Mouse (Mus musculus) liver, embryonic 13.5 days (tissue): Measurements from ENCODE around the gene Htr1f. TPM values are rescaled to one million over a fixed set of nuclear protein-coding genes. Genes with fewer than 3 reads are reported as not detected.

Experiments
- ATAC-seq: fragments of 200-750 bp; cut with Nextera tagmentation; 2 replicates; pipeline ENCODE4 v1.8.0; 2017; ENCODE audit warnings: low read depth, mild to moderate bottlenecking, moderate number of reproducible peaks, moderate library complexity
- DNase-seq: peaks from one replicate; pipeline ENCODE4 v3.0.0; 2022
- H3K27ac ChIP-seq: fragments of 300-500 bp; sonication (generic); 2 replicates; pipeline ENCODE4 v1.5.1; 2015; ENCODE audit warnings: moderate library complexity, mild to moderate bottlenecking, inconsistent platforms
- H3K27me3 ChIP-seq: fragments of 300-500 bp; sonication (generic); 2 replicates; pipeline ENCODE4 v1.6.1; 2015; ENCODE audit warnings: mild to moderate bottlenecking, inconsistent platforms
- H3K36me3 ChIP-seq: fragments of 300-500 bp; sonication (generic); 2 replicates; pipeline ENCODE4 v1.6.1; 2015; ENCODE audit warnings: mild to moderate bottlenecking, inconsistent platforms
- H3K4me1 ChIP-seq: fragments of 300-500 bp; sonication (generic); replicated peaks from 2 replicates; pipeline ENCODE4 v1.6.1; 2015; ENCODE audit warnings: inconsistent platforms
- H3K4me2 ChIP-seq: fragments of 300-500 bp; sonication (generic); 2 replicates; pipeline ENCODE4 v1.6.1; 2015; ENCODE audit warnings: inconsistent platforms, mild to moderate bottlenecking, moderate library complexity
- H3K4me3 ChIP-seq: fragments of 300-500 bp; sonication (generic); replicated peaks from 2 replicates; pipeline ENCODE4 v1.5.1; 2015; ENCODE audit warnings: mild to moderate bottlenecking, inconsistent platforms
- H3K9ac ChIP-seq: fragments of 300-500 bp; sonication (generic); 2 replicates; pipeline ENCODE4 v1.6.1; 2015; ENCODE audit warnings: mild to moderate bottlenecking, inconsistent platforms
- H3K9me3 ChIP-seq: fragments of 300-500 bp; sonication (generic); replicated peaks from 2 replicates; pipeline ENCODE4 v1.6.1; 2016; ENCODE audit warnings: inconsistent platforms
- WGBS: fragments of 180-500 bp; shearing (Covaris S2); methylation state at CpG from one replicate; pipeline ENCODE4 v1.1.7; 2015; ENCODE audit not compliant: insufficient replicate concordance; 5-methylcytosine and 5-hydroxymethylcytosine counted together
- polyA plus RNA-seq: library from polyadenylated mRNA; unstranded; fragments of >200 nt; fragmentation: Nextera tagmentation; extraction: Ambion mirVana; gene quantifications from 2 replicates; pipeline ENCODE4 v1.2.1, GENCODE M21; 2015

Htr1f gene
- polyA plus RNA-seq, 1 experiment from 2014 or later: not detected

DNA sequence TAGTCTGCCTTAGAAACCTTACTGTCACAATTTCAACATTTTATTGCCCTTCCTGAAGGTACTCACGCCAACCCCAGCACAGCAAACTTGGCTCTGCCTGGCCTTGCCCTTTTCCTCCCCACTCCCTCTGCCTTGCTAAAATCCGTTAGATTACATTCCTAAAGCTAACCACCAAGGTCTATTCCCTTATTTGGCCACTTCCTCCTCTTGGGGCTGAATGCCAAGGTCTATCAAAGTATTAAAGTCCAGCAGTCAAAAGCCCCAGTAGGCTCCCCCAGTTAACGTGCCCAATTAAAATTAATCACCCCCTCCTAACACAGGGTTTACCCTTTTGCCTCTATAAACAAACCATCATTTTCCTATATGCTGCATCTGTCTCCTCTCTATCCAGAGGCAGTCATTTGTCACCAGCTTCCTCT lies 221.2 kb downstream of the Htr1f start:
- ATAC-seq (no peak), DNase-seq (no peak)
- Histone ChIP-seq H3K9ac (no peak overlapping the region), H3K9me3 (0 out of 2 replicates have a peak, but pooled peaks cover 4% of the 10 kb centered on the region), H3K36me3 (no peaks in the 10 kb centered on the region), H3K4me1 (peaks cover 5% of the 10 kb centered on the region; the same call in 1 of the 2 replicates), H3K27me3 (no peaks in the 10 kb centered on the region), H3K27ac (no peak overlapping the region), H3K4me2 (no peak overlapping the region), H3K4me3 (no peak overlapping the region)
- 9% methylated on average over 3 of the region's 3 CpGs for WGBS

DNA sequence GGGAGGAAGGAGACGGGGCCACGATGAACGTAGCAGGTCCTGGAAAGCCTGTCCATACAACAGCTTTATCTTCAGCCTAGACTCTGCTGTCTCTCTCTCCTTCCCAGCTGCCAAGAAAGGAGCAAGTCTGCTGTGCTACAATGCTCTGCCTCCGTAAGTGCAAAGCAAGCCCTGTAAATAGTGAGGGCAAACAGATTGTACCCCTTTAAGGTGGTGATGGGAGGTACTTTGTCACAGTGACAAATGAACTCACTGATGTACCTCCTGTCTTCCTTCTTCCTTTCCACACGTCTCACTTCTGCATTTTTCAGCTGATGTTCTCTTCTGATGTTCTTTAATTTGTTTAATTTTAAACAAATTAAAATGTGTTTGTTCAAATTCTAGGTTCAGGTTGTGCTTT lies 221.8 kb downstream of the Htr1f start:
- no peaks in the 10 kb centered on the region for H3K27me3 ChIP-seq
- no peak overlapping the region for H3K4me3 ChIP-seq
- 0 out of 2 replicates have a peak, but pooled peaks cover 3% of the 10 kb centered on the region for H3K9me3 ChIP-seq
- H3K9ac ChIP-seq: no peak overlapping the region
- H3K27ac ChIP-seq: no peak overlapping the region
- DNase-seq: no peak
- H3K36me3 ChIP-seq: no peaks in the 10 kb centered on the region
- no peak for ATAC-seq
- 43% methylated on average over 5 of the region's 5 CpGs for WGBS
- peaks cover 5% of the 10 kb centered on the region; the same call in 1 of the 2 replicates for H3K4me1 ChIP-seq
- no peak overlapping the region for H3K4me2 ChIP-seq

DNA sequence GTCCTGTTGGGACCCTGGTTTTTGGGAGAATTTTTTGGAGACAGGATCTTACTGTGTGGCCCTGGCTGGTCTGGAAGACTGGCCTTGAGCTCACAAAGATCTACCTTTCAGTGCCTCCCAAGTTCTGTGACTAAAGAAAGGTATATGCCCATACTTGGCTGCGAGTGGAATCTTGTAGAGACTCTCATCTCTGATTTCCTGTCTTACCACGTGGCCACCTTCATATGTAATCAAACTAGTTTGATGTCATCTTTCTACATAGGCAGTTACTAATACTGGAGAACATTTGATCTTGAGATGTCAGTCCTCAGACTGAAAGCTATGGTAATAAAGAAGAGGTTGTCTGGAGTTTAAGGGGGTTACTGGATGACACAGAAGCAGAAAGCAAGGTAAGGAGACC lies 224.2 kb downstream of the Htr1f start:
- H3K4me3 ChIP-seq: no peak overlapping the region
- DNase-seq (no peak), ATAC-seq (no peak)
- H3K4me2 ChIP-seq: no peak overlapping the region
- 38% methylated on average over 2 of the region's 2 CpGs for WGBS
- no peaks in the 10 kb centered on the region for H3K36me3 ChIP-seq
- H3K27me3 ChIP-seq: no peaks in the 10 kb centered on the region
- no peak overlapping the region for H3K9ac ChIP-seq
- H3K9me3 ChIP-seq: no peaks in the 10 kb centered on the region
- no peak overlapping the region for H3K27ac ChIP-seq
- peaks cover 5% of the 10 kb centered on the region; the same call in 1 of the 2 replicates for H3K4me1 ChIP-seq

- ATAC-seq: no peak
- 65% methylated on average over 3 of the region's 3 CpGs for WGBS
- no peak for DNase-seq
- H3K36me3 ChIP-seq: no peaks in the 10 kb centered on the region
- no peak overlapping the region for H3K4me2 ChIP-seq
- H3K27ac ChIP-seq: no peak overlapping the region
- no peaks in the 10 kb centered on the region for H3K9me3 ChIP-seq
- H3K9ac ChIP-seq: no peak overlapping the region
- H3K4me3 ChIP-seq: no peak overlapping the region
- peaks cover 5% of the 10 kb centered on the region; the same call in 1 of the 2 replicates for H3K4me1 ChIP-seq
- no peaks in the 10 kb centered on the region for H3K27me3 ChIP-seq
Observed at GRCm38 (mm10) chr16:64880986-64881385, 224.7 kb downstream of the Htr1f start.

DNA sequence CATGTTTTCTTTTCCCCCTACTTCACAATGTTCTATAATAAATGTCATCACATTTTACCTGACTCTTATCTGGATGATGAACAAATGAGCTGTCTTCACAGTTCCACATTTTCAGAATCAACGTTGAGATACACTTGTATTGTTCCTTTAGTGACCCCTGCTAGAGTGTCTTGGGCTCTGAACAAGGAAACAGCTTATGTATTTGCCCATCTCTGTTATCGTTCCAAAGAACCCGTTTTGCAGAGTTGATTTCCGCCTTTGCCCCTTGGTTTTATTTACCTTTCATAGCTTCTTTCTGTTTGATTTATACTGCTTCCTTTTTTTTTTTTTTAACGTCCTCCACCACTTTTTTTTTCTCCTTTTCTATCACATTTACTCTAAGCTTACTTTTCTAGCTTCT lies 225.9 kb downstream of the Htr1f start:
- H3K9ac ChIP-seq: no peak overlapping the region
- H3K4me3 ChIP-seq: no peak overlapping the region
- H3K9me3 ChIP-seq: no peaks in the 10 kb centered on the region
- no peak overlapping the region for H3K27ac ChIP-seq
- H3K36me3 ChIP-seq: no peaks in the 10 kb centered on the region
- DNase-seq (no peak), ATAC-seq (no peak)
- H3K27me3 ChIP-seq: no peaks in the 10 kb centered on the region
- H3K4me2 ChIP-seq: no peak overlapping the region
- peaks cover 5% of the 10 kb centered on the region; the same call in 1 of the 2 replicates for H3K4me1 ChIP-seq
- WGBS: 49% methylated on average over 5 of the region's 5 CpGs

GRCm38 (mm10) chr16:64878611-64879132 lies 227.0 kb downstream of the Htr1f start:
- DNase-seq: no peak
- no peak overlapping the region for H3K4me2 ChIP-seq
- WGBS: 70% methylated on average over 3 of the region's 3 CpGs
- no peak for ATAC-seq
- H3K27ac ChIP-seq: no peak overlapping the region
- no peak overlapping the region for H3K9ac ChIP-seq
- peaks cover 3% of the 10 kb centered on the region; the same call in 1 of the 2 replicates for H3K4me1 ChIP-seq
- no peaks in the 10 kb centered on the region for H3K36me3 ChIP-seq
- H3K4me3 ChIP-seq: no peak overlapping the region
- H3K27me3 ChIP-seq: no peaks in the 10 kb centered on the region
- H3K9me3 ChIP-seq: no peaks in the 10 kb centered on the region

DNA sequence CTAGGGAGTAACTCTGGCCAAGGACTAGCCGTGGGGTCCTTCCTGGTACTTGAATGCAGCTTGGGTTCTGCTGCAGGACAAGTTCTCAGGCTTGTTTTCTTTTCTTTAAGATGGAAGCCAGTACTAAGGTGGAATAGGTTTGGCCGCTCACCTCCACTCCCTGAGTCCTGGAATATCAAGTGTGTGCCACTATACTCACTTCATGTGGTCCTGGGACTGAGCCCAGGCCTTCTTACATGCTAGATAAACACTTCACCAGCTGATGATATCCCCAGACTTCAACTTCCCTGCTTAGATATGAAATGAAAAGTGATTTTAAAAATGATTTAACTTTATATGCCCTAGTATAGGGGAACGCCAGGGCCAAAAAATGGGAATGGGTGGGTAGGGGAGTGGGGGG lies 228.3 kb downstream of the Htr1f start:
- H3K9ac ChIP-seq: no peak overlapping the region
- no peaks in the 10 kb centered on the region for H3K9me3 ChIP-seq
- H3K27me3 ChIP-seq: no peaks in the 10 kb centered on the region
- DNase-seq (no peak), ATAC-seq (no peak)
- no peak overlapping the region for H3K4me2 ChIP-seq
- no peaks in the 10 kb centered on the region for H3K36me3 ChIP-seq
- no peak overlapping the region for H3K27ac ChIP-seq
- WGBS: 73% methylated on average over 3 of the region's 3 CpGs
- H3K4me3 ChIP-seq: no peak overlapping the region
- H3K4me1 ChIP-seq: peaks cover 4% of the 10 kb centered on the region

- Histone ChIP-seq H3K9ac (no peak overlapping the region), H3K36me3 (no peaks in the 10 kb centered on the region), H3K4me3 (no peak overlapping the region), H3K27ac (no peak overlapping the region), H3K4me1 (peaks cover 9% of the 10 kb centered on the region), H3K27me3 (no peaks in the 10 kb centered on the region), H3K9me3 (no peaks in the 10 kb centered on the region), H3K4me2 (no peak overlapping the region)
- no peak for ATAC-seq
- no peak for DNase-seq
- WGBS: 50% methylated on average over 4 of the region's 4 CpGs
Observed at GRCm38 (mm10) chr16:64876631-64877265, 228.9 kb downstream of the Htr1f start.

- DNase-seq (no peak), ATAC-seq (no peak)
- H3K36me3 ChIP-seq: no peaks in the 10 kb centered on the region
- peaks cover 10% of the 10 kb centered on the region for H3K4me1 ChIP-seq
- H3K9ac ChIP-seq: no peak overlapping the region
- no peaks in the 10 kb centered on the region for H3K9me3 ChIP-seq
- no peak overlapping the region for H3K4me3 ChIP-seq
- no peak overlapping the region for H3K4me2 ChIP-seq
- H3K27ac ChIP-seq: no peak overlapping the region
- no peaks in the 10 kb centered on the region for H3K27me3 ChIP-seq
- 88% methylated on average over 1 of the region's 1 CpGs for WGBS
Observed at GRCm38 (mm10) chr16:64875822-64876221, 229.8 kb downstream of the Htr1f start.

GRCm38 (mm10) chr16:64875384-64875783 lies 230.3 kb downstream of the Htr1f start:
- ATAC-seq: no peak
- H3K4me1 ChIP-seq: peaks cover 10% of the 10 kb centered on the region
- H3K9ac ChIP-seq: no peak overlapping the region
- no peak overlapping the region for H3K4me3 ChIP-seq
- no peak overlapping the region for H3K27ac ChIP-seq
- 88% methylated on average over 10 of the region's 10 CpGs for WGBS
- DNase-seq: no peak
- H3K9me3 ChIP-seq: no peaks in the 10 kb centered on the region
- no peak overlapping the region for H3K4me2 ChIP-seq
- H3K36me3 ChIP-seq: no peaks in the 10 kb centered on the region
- H3K27me3 ChIP-seq: no peaks in the 10 kb centered on the region
